Mouse (Mus musculus) C2C12 (cell line): ENCODE data around the gene Lrrc75b.

Experiments
- CTCF ChIP-seq: IDR thresholded peaks from one replicate; pipeline ENCODE4 v1.5.1; 2011; ENCODE audit not compliant: control insufficient read depth, insufficient read depth, insufficient read length
- MYOG ChIP-seq: IDR thresholded peaks from one replicate; pipeline ENCODE4 v1.6.1; 2011; ENCODE audit not compliant: control insufficient read depth, insufficient read length; ENCODE audit errors: extremely low read depth
- USF1 ChIP-seq: IDR thresholded peaks from one replicate; pipeline ENCODE4 v1.6.1; 2011; ENCODE audit warnings: low read depth, mild to moderate bottlenecking, control low read depth, moderate library complexity

DNA sequence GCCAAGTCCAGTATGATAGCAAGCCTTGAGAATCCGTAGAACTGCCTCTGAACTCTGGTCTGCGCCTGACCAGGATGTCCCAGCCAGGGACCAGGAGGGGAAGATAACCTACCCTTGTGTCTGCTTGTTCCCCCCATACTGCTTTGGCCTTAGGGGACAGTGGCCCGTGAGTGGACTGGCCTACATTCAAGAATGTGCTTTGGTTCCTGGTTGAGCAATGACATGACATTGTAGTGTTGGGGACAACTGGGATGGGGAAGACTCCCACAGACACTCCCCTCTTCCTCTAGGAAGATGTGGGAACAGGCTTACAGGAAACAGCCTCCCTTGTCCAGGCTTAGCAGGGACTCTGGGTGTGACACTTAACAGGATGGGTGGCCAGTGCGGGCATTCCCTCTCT lies 27.7 kb upstream of the Lrrc75b start:
- TF ChIP-seq CTCF, result no peak
- TF ChIP-seq MYOG, result no peak
- no peak for TF ChIP-seq USF1
